Mouse (Mus musculus): Measurements from ENCODE around the gene Ankrd39. TPM values are rescaled to one million over a fixed set of nuclear protein-coding genes. Genes with fewer than 3 reads are reported as not detected.
A peak's percentile ranks its signal among the peaks of the same experiment; 100 is the strongest.
"Not testable (repeated sequence)": the region's sequence is repeated elsewhere in the genome, so short reads cannot be mapped to it uniquely, and the experiment has no call there.

The Ankrd39 gene
- total RNA-seq, 2 experiments from 2014 or later: 11.9 to 15.8 TPM

- intact Hi-C loops (cut with DNase I): loop anchor here (2.0 to 5.0 kb wide), 2 partner anchors 50 to 78 kb away; no protein-coding TSS in a partner anchor
- DNase-seq (ENCODE audit: low spot score in 2 of 2): peak; percentile 89 to 91
Observed at GRCm38 (mm10) chr1:36556553-36557456, 9.6 kb upstream of the Ankrd39 start.

DNA sequence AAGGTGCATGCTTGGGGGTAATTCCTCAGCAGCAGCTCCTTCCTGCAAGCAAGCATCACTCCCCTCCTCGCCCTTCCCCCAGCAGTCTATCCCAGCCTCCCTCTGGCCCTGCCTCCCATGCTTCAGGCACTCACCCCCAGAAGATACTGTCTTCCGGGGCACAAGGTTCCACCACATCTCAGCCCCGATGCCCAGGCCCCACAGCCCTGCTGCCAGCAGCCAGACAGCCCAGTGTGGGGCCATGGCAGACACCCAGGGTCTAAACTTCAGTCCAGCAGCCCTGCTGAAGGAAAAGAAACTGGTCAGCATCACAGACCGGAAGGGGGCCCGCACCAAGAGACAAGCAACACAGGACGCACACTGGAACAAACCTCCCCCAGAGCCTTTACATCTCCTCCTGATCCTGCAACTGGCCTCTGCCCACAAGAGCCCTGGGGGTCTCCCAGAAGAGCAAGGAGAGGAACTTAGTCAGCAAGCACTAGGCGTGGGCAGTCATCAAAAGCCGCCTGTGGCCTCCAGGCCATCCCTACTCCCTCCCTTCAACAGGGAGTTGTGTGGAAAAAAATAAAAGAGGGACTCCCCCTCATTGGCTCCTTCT is 8.7 kb upstream of the Ankrd39 start:
- DNase-seq (ENCODE audit: low spot score in 2 of 2): no peak

GRCm38 (mm10) chr1:36554633-36555399 is 7.6 kb upstream of the Ankrd39 start:
- DNase-seq (ENCODE audit: low spot score in 2 of 2): no peak
- intact Hi-C loops (cut with DNase I): loop anchor here (5.0 kb wide), 1 partner anchor 52 kb away; no protein-coding TSS in a partner anchor

More for the DNA sequence above, 8.7 kb upstream of the Ankrd39 start:
- intact Hi-C loops (cut with DNase I): loop anchor here (2.0 to 5.0 kb wide), 2 partner anchors 51 to 79 kb away; no protein-coding TSS in a partner anchor

GRCm38 (mm10) chr1:36552506-36552905 is 5.3 kb upstream of the Ankrd39 start:
- intact Hi-C loops (cut with DNase I): no loop called here
- DNase-seq (ENCODE audit: low spot score in 2 of 2): no peak

DNA sequence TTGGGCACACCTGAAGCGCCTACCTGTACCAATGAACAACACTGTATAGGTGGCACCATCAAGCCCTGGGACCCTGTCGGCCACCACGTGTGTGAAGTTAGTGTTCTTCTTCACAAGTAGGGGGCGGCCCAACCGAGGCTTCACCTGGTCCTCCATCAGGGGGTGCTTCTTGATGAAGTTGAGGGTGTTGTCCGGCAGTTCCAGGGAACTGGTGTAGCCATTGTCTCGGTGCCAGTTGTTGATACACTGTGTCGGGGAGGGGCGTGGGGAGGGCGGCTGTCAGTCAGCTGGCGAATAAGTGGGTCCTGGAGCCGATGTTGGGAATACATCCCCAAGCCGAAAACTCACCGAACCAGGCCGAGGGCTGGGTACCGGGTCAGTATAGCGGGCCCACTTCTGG is 4.7 kb upstream of the Ankrd39 start:
- intact Hi-C loops (cut with DNase I): no loop called here

GRCm38 (mm10) chr1:36550075-36550863 is 3.0 kb upstream of the Ankrd39 start:
- no peak for DNase-seq (ENCODE audit: low spot score in 2 of 2)
- intact Hi-C loops (cut with DNase I): no loop called here

More for the DNA sequence above, 4.7 kb upstream of the Ankrd39 start:
- DNase-seq (ENCODE audit: low spot score in 2 of 2): no peak

- intact Hi-C loops (cut with DNase I): no loop called here
- DNase-seq (ENCODE audit: low spot score in 2 of 2): no peak
Observed at GRCm38 (mm10) chr1:36549491-36549890, 2.2 kb upstream of the Ankrd39 start.

- no peak for DNase-seq (ENCODE audit: low spot score in 2 of 2)
- intact Hi-C loops (cut with DNase I): no loop called here
Observed at GRCm38 (mm10) chr1:36548771-36549170, 1.5 kb upstream of the Ankrd39 start.

- intact Hi-C loops (cut with DNase I): loop anchor here (1.0 to 2.0 kb wide), 2 partner anchors 87 to 137 kb away; no protein-coding TSS in a partner anchor
- DNase-seq (ENCODE audit: low spot score in 2 of 2): peak in 1 of 2 experiments; percentile 26
Observed at GRCm38 (mm10) chr1:36547981-36548598, 845 bp upstream of the Ankrd39 start.

- intact Hi-C loops (cut with DNase I): loop anchor here (2.0 kb wide), 1 partner anchor 139 kb away; no protein-coding TSS in a partner anchor
- no peak for DNase-seq (ENCODE audit: low spot score in 2 of 2)
Observed at GRCm38 (mm10) chr1:36545845-36546600, 1.2 kb downstream of the Ankrd39 start.

DNA sequence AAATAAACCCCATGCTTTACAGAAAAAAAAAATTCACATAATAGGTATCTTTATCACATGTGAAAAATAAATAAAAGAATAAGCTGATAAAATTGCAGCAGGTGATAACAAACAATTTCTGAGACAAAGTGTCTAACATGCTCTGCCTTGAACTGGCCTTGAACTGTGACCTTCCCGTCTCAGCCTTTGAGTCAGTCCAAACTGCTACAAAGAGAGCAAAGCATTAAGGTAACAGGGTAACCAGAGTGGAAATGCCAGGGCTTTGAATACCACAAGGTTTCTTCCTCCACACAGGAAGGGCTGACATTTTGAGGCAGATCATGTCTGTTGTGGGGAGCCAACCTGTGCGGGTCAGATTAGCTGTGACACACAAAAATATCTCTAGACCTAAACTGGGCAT is 1.9 kb downstream of the Ankrd39 start:
- intact Hi-C loops (cut with DNase I): no loop called here
- DNase-seq (ENCODE audit: low spot score in 2 of 2): no peak

GRCm38 (mm10) chr1:36542925-36543324 is 4.3 kb downstream of the Ankrd39 start:
- DNase-seq (ENCODE audit: low spot score in 2 of 2): no peak
- intact Hi-C loops (cut with DNase I): no loop called here

- no peak for DNase-seq (ENCODE audit: low spot score in 2 of 2)
- intact Hi-C loops (cut with DNase I): no loop called here
Observed at GRCm38 (mm10) chr1:36541844-36542243, 5.4 kb downstream of the Ankrd39 start.

DNA sequence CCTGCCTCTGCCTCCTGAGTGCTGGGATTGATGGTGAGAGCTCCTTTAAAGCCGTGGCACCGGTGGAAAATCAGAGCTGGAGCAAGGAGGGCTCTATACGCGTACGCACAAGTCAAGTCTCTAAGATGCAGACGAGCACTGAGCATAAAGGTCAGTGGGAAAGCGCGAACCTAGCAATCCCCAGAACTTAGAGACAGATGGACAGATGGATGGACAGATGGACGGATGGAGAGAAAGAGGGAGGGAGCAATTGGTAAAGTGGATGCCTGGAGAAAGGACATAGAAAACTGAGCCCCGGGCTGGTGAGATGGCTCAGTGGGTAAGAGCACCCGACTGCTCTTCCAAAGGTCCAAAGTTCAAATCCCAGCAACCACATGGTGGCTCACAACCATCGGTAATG is 6.4 kb downstream of the Ankrd39 start:
- intact Hi-C loops (cut with DNase I): no loop called here
- no peak for DNase-seq (ENCODE audit: low spot score in 2 of 2)

- DNase-seq (ENCODE audit: low spot score in 2 of 2): no peak
- intact Hi-C loops (cut with DNase I): no loop called here
Observed at GRCm38 (mm10) chr1:36540132-36540531, 7.1 kb downstream of the Ankrd39 start.

GRCm38 (mm10) chr1:36539186-36539585 is 8.1 kb downstream of the Ankrd39 start, which contains the start of gene Gm42417:
Gene Gm42417, minus strand, starts transcription at chr1:36539429.
- DNase-seq (ENCODE audit: low spot score in 2 of 2): no peak
- intact Hi-C loops (cut with DNase I): no loop called here

- DNase-seq (ENCODE audit: low spot score in 2 of 2): no peak
- intact Hi-C loops (cut with DNase I): no loop called here
Observed at GRCm38 (mm10) chr1:36538727-36539126, 8.5 kb downstream of the Ankrd39 start.

DNA sequence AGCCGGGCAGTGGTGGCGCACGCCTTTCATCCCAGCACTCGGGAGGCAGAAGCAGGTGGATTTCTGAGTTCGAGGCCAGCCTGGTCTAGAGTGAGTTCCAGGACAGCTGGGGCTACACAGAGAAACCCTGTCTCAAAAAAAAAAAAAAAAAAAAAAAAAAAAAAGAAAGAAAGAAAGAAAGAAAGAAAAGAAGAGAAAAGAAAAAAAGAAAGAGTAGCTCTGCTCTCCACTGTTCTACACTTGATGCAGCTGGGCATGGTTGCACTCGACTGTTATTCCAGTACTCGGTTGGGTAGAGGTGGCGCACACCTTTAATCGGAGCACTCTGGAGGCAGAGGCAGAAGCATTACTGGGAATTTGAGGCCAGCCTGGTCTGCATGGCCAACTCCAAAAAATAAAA is 10.5 kb downstream of the Ankrd39 start, which contains the start of gene Ankrd23:
Gene Ankrd23 (minus strand): TSS at position 101 of the 400 bp plus-strand sequence.
- intact Hi-C loops (cut with DNase I); DNase-seq (ENCODE audit: low spot score in 2 of 2): not testable (repeated sequence)
